Mouse (Mus musculus) kidney, adult 18-20 months (tissue): ENCODE measurements around the gene 1700029P11Rik.
A peak's percentile ranks its signal among the peaks of the same experiment; 100 is the strongest.

Experiments used
- DNase-seq: peaks from one replicate; pipeline ENCODE4 v3.0.0; 2021

Gene 1700029P11Rik

DNA sequence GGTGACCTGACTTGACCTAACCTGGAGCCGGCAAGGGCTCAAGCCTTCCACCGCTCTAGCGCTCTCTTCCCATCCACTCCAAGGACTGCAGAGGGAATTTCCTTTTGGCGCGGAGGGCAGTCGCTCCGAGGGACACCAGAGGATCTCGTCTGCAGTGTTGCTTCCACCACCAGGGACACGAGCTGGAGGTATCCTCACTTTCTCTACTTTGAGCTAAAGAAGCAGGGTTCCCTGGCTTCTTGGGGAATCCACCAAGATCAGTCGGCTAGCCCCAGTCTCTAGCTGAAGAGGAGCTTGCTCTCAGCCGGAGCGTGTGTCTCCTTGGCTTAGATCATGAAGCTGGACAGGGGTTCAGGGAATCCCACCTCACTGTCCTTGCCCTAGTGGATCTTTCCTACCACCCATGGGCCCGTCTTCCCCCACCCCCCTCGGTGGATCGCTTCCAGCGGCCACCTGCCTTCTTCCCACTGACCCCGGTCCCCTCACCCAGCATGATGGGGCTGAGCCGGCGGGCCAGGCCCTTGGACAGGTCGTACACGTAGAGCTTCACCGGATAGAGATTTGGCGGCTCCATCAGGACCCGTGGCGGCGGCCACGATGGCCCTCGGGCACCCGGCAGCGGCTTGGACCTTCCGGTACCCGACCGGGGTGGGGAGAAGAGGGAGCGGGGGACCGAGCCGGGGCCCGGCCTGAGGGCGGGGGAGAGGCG is 35.2 kb downstream of the 1700029P11Rik start:
- peak; percentile 46 for DNase-seq

DNA sequence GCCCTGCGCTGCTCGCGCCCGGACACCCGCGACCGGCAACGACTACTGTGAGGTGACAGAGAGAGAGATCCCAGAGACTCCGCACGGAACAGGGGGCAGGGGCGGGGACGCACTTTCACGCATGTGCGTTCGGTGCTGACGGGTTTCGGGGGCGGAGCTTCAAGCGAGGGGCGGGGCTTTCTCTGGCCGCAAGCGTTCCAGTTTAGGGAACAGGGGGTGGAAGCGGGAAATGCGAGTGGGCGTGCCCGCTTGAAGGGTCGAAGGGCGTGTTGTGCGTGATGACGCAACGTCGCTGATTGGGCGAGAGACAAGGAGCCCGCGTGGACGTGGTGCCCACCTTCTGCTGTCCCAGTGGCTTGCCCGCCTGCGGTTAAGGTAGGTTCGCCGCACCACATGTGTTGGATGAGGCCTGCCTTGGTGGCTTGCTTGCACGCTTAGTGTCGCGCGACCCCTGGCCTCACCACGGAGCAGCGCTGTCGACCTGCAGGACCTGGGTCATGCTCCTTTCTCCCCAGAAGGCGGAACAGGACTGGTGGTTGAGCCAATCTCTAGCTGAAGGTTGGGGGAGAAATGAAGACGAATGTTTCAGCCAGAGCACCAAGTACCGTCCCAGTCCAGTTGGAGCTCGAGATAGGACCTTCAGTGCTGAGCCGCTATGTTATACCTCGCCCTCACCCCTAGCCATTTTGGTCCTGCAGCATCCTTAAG is 35.9 kb downstream of the 1700029P11Rik start:
- peak; percentile 100 for DNase-seq

GRCm38 (mm10) chr15:82016830-82017229 is 36.5 kb downstream of the 1700029P11Rik start:
- no peak for DNase-seq

- DNase-seq = no peak
These were observed 37.1 kb downstream of the 1700029P11Rik start for GRCm38 (mm10) chr15:82017461-82017860.

DNA sequence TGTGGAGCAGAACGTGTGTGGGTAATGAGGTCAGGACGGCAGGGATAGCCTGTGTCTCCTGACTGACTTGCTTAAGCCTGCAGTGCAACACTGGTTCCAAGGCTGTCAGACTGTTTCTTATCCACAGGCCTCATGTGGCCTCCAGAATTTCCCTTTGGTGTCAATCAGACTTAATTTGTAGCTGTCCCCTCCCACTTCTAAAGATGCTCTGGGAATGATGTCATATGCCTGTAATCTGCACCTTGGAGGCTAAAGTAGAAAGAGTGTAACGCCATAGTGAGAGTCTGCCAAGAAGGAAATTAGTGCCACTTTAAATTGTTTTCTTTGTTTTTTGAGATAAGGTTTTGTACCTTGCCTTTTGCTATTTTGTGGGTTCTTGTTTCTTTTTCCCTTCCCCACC is 38.9 kb downstream of the 1700029P11Rik start:
- DNase-seq = no peak

GRCm38 (mm10) chr15:82022535-82023088 is 42.3 kb downstream of the 1700029P11Rik start:
- no peak for DNase-seq

- DNase-seq = no peak
These were observed 43.8 kb downstream of the 1700029P11Rik start for GRCm38 (mm10) chr15:82023965-82024635.

GRCm38 (mm10) chr15:82027276-82027675 is 46.9 kb downstream of the 1700029P11Rik start:
- DNase-seq = no peak

DNA sequence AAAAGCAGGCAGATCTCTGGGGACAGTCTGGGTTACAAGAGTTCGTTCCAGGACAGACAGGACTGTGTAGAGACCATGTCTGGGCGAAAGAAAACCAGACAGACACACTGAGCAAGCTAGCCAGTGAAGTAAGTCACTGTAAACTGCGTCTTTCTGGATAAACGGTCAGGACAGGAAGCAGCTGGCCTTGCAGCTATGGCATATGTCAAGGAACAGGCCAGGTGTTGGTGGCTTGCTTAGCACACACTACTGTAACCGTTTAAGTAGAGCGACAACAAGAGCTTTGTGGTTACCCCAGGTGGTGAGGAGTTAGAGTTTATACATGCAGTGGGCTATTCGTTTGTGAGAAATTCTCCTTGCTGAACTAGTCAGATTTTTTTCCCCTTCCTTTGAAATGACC is 47.4 kb downstream of the 1700029P11Rik start:
- no peak for DNase-seq
